Comparison of ENCODE assay signal across 24 mouse cellular contexts in genomic region chr7:140376911-140377310, GRCm38 (mm10). TPM values are rescaled to one million over a fixed set of nuclear protein-coding genes. Genes with fewer than 3 reads are reported as not detected.
"Had no signal": no experiment of that assay in that cellular context is flagged by ENCODE, and none has a peak within 500 bp of the region (broad histone marks: within the 10 kb centered on the region; RNA-seq: fewer than 3 reads in every experiment).

No protein-coding gene starts in this region.

- DNase-seq: kidney, adult 11 months; kidney, adult 8-10 months; kidney, postnatal 10 days; kidney, postnatal 36 days; layer of hippocampus, postnatal 36 days; left cerebral cortex, postnatal 4 days; liver, postnatal 0 days; lung, embryonic 14.5 days; right cerebral cortex, postnatal 25 days; thymus, adult 18-20 months; thymus, postnatal 25 days had no signal

- ATAC-seq: liver, postnatal 0 days; lung, postnatal 0 days; midbrain, embryonic 15.5 days had no signal

RNA-seq across cellular contexts. Expression of gene Olfr530, which starts 0.8 kb away (rescaled TPM):
- polyA plus RNA-seq: kidney, embryonic 15.5 days; limb, embryonic 12.5 days; limb, embryonic 15.5 days; liver, embryonic 11.5 days; liver, embryonic 14.5 days; liver, postnatal 0 days; lung, embryonic 14.5 days; lung, postnatal 0 days; macrophage; midbrain, embryonic 12.5 days; midbrain, embryonic 15.5 days; neural tube, embryonic 13.5 days; spleen, adult 2 months; stomach, embryonic 16.5 days; testis, adult 2 months had no signal

RNA-seq across cellular contexts. Expression of gene Olfr60, which starts 15.4 kb away (rescaled TPM):
- polyA plus RNA-seq: kidney, embryonic 15.5 days; limb, embryonic 12.5 days; limb, embryonic 15.5 days; liver, embryonic 11.5 days; liver, embryonic 14.5 days; liver, postnatal 0 days; lung, embryonic 14.5 days; lung, postnatal 0 days; macrophage; midbrain, embryonic 12.5 days; midbrain, embryonic 15.5 days; neural tube, embryonic 13.5 days; stomach, embryonic 16.5 days; testis, adult 2 months had no signal

RNA-seq across cellular contexts. Expression of gene Olfr531, which starts 25.8 kb away (rescaled TPM):
- polyA plus RNA-seq: kidney, embryonic 15.5 days; limb, embryonic 12.5 days; limb, embryonic 15.5 days; liver, embryonic 11.5 days; liver, embryonic 14.5 days; liver, postnatal 0 days; lung, embryonic 14.5 days; lung, postnatal 0 days; macrophage; midbrain, embryonic 12.5 days; midbrain, embryonic 15.5 days; neural tube, embryonic 13.5 days; spleen, adult 2 months; stomach, embryonic 16.5 days; testis, adult 2 months had no signal

RNA-seq across cellular contexts. Expression of gene Olfr527, which starts 43.1 kb away (rescaled TPM):
- polyA plus RNA-seq: kidney, embryonic 15.5 days; limb, embryonic 12.5 days; limb, embryonic 15.5 days; liver, embryonic 11.5 days; liver, embryonic 14.5 days; liver, postnatal 0 days; lung, embryonic 14.5 days; lung, postnatal 0 days; macrophage; midbrain, embryonic 12.5 days; midbrain, embryonic 15.5 days; neural tube, embryonic 13.5 days; spleen, adult 2 months; stomach, embryonic 16.5 days; testis, adult 2 months had no signal

RNA-seq across cellular contexts. Expression of gene Olfr532, which starts 44.5 kb away (rescaled TPM):
- polyA plus RNA-seq: kidney, embryonic 15.5 days; limb, embryonic 12.5 days; limb, embryonic 15.5 days; liver, embryonic 11.5 days; liver, embryonic 14.5 days; liver, postnatal 0 days; lung, embryonic 14.5 days; lung, postnatal 0 days; macrophage; midbrain, embryonic 12.5 days; midbrain, embryonic 15.5 days; neural tube, embryonic 13.5 days; spleen, adult 2 months; stomach, embryonic 16.5 days; testis, adult 2 months had no signal
